Mouse (Mus musculus) activated CD4-positive, CD25-positive, alpha-beta regulatory T cell (primary cell): ENCODE results near the gene Tfg. TPM values are rescaled to one million over a fixed set of nuclear protein-coding genes. Genes with fewer than 3 reads are reported as not detected.

Experiments
- polyA plus RNA-seq, 2 experiments: library from polyadenylated mRNA; unstranded; fragments of 100-300 nt; shearing (Covaris generic); gene quantifications; one replicate each; pipeline ENCODE4 v1.2.1; 2017

Tfg gene
- polyA plus RNA-seq, result 10 to 100 TPM; 71.9 to 73.6 TPM

DNA sequence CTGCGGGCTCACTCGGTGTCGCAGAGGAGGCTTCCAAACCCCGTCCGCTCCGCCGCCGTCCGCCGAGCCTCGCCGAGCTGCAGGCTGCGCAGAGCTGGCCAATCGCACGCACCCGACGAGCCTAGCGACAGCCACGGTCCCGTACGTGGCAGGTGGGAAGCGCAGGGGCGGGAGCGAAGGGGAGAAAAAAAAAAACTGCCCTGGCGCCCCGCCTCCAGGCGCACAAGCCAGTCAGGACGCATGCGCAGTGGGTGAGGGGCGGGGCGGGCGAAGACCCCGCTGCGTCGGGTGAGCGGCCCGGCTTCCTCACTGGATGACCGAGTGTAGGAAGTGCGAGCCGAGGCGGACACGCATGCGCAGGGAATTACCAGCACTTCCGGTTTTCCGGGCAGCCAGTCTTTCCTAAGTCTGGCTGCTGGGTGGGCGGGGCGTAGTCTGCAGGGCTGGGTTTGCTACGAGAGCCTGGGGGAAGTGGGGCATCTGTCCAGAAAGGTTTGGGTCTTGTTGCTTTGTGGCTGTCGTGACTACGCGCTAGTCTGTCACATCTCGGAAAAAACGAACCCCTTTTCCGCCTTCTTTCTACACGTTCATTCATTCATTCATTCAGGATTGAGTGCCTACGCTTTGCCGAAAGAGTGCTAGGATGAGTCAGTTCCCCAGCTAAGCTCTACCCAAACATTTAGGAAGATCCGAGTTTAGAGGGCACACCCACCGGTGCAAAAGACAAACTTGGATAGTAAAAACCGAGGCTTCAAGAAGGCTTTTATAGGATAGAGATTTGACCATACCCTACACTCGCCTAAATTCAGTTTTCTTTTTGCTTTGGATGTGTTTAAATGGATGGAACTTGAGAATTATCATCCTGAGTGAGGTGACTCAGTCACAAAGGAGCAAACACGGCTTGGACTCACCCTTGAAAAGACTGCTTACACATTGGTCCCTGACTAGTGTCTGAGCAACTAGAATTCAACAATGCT, at the start of gene Tfg:
Gene Tfg, minus strand, starts transcription at position 227 of the 977 bp plus-strand sequence.

Other genes with a start within 250 kb of the Tfg start
- not detected for gene Abi3bp, start 239.6 kb downstream of the Tfg start, polyA plus RNA-seq
- under 1 TPM in 1 of 2 experiments, not detected in 1; 0.06 TPM for gene Adgrg7, start 78.4 kb upstream of the Tfg start, polyA plus RNA-seq
- gene Tmem45a, start 168.7 kb upstream of the Tfg start, polyA plus RNA-seq, result under 1 TPM; 0.36 to 0.44 TPM
- not detected for gene Lnp1, start 210.6 kb upstream of the Tfg start, polyA plus RNA-seq